In the genomic region with DNA sequence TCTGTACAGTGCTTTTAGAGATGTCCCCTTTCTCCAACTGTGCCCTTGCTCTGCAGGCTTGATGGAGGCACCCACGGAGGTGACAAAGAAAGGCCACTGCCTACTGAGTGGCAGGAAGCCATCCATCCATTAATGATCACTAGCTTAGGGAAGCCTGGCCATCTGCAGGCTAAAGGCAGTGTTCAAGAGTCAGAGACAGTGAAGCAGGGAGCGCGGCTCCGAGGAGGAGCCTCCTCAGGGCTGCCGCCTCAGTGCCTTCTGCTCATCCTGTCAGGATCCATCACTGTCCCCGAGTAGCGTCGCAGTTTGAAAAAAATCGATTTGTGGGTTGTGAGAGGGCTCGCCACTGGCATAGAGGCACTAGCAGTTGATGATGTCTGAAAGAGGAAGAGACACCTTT, we compare ENCODE assay signal across 34 mouse cellular contexts. TPM values are rescaled to one million over a fixed set of nuclear protein-coding genes. Genes with fewer than 3 reads are reported as not detected.
DNase-seq lines count a peak whose midpoint lies in the region; ATAC-seq and TF ChIP-seq lines count a peak whose summit lies in the region.
"Had no signal": no experiment of that assay in that cellular context is flagged by ENCODE, and none has a peak within 500 bp of the region (broad histone marks: within the 10 kb centered on the region; RNA-seq: fewer than 3 reads in every experiment).

No protein-coding gene starts in this region.

- DNase-seq in forebrain, embryonic 10.5 days (ENCODE audit: extremely low spot score, low spot score) = no peak
- no peak for DNase-seq in hindbrain, embryonic 10.5 days (ENCODE audit: low spot score)
- peak; percentile 51 for DNase-seq in midbrain, postnatal 0 days (ENCODE audit: low spot score)
- DNase-seq in midbrain, embryonic 11.5 days (ENCODE audit: low spot score, missing footprints) = no peak
- no peak for DNase-seq in lung, postnatal 36 days
- DNase-seq: adrenal gland, postnatal 10 days; adrenal gland, postnatal 36 days; B cell, adult 2 months; cerebellum, adult 2 months; cerebellum, adult 9-11 months; cerebellum, postnatal 36 days; embryo, embryonic 11 days; forebrain, postnatal 0 days; gastrocnemius, adult 2 months; gastrocnemius, postnatal 14 days; heart, adult 18-20 months; kidney, adult 11 months had no signal

- 92% methylated on average over 10 of the region's 10 CpGs for WGBS in forebrain, embryonic 10.5 days
- 93% methylated on average over 10 of the region's 10 CpGs for WGBS in forebrain, embryonic 13.5 days
- 85% methylated on average over 10 of the region's 10 CpGs for WGBS in hindbrain, embryonic 13.5 days
- WGBS in hindbrain, embryonic 10.5 days = 90% methylated on average over 10 of the region's 10 CpGs
- 85% methylated on average over 10 of the region's 10 CpGs for WGBS in midbrain, postnatal 0 days
- 94% methylated on average over 10 of the region's 10 CpGs for WGBS in midbrain, embryonic 11.5 days

- no peak for TF ChIP-seq CTCF in midbrain, postnatal 0 days (IDR thresholded peaks at IDR 0.05)

- H3K4me2 ChIP-seq in forebrain, embryonic 13.5 days = no peak overlapping the region
- no peak overlapping the region for H3K4me2 ChIP-seq in hindbrain, embryonic 13.5 days
- H3K4me2 ChIP-seq in midbrain, postnatal 0 days (ENCODE audit: low read depth, low read length, poor library complexity, severe bottlenecking) = no peak overlapping the region
- H3K4me2 ChIP-seq in midbrain, embryonic 11.5 days = no peak overlapping the region
- H3K4me2 ChIP-seq: embryonic facial prominence, embryonic 13.5 days; heart, embryonic 13.5 days; intestine, embryonic 15.5 days had no signal

- H3K9me3 ChIP-seq in forebrain, embryonic 10.5 days = no peaks in the 10 kb centered on the region
- no peaks in the 10 kb centered on the region for H3K9me3 ChIP-seq in forebrain, embryonic 13.5 days (replicated peaks)
- H3K9me3 ChIP-seq in hindbrain, embryonic 13.5 days = no peaks in the 10 kb centered on the region
- no peaks in the 10 kb centered on the region for H3K9me3 ChIP-seq in hindbrain, embryonic 10.5 days
- no peaks in the 10 kb centered on the region for H3K9me3 ChIP-seq in midbrain, postnatal 0 days (ENCODE audit: low read length)
- H3K9me3 ChIP-seq in midbrain, embryonic 11.5 days (ENCODE audit: control insufficient read depth, low read length) = no peaks in the 10 kb centered on the region
- H3K9me3 ChIP-seq: embryonic facial prominence, embryonic 10.5 days; embryonic facial prominence, embryonic 13.5 days; G1E; heart, embryonic 13.5 days; intestine, embryonic 15.5 days had no signal

- ATAC-seq in forebrain, embryonic 13.5 days = no peak
- ATAC-seq in hindbrain, embryonic 13.5 days (ENCODE audit: low FRiP score) = no peak
- no peak for ATAC-seq in midbrain, postnatal 0 days (ENCODE audit: low FRiP score)
- ATAC-seq in midbrain, embryonic 11.5 days (ENCODE audit: low FRiP score) = no peak
- ATAC-seq: forebrain, embryonic 14.5 days; forebrain, postnatal 0 days; intestine, embryonic 15.5 days; Patski had no signal

- H3K36me3 ChIP-seq in forebrain, embryonic 10.5 days (replicated peaks) = peaks cover 67% of the 10 kb centered on the region
- peaks cover 83% of the 10 kb centered on the region for H3K36me3 ChIP-seq in forebrain, embryonic 13.5 days (ENCODE audit: poor library complexity, severe bottlenecking)
- peaks cover 65% of the 10 kb centered on the region for H3K36me3 ChIP-seq in hindbrain, embryonic 13.5 days
- peaks cover 81% of the 10 kb centered on the region for H3K36me3 ChIP-seq in hindbrain, embryonic 10.5 days
- peaks cover 53% of the 10 kb centered on the region for H3K36me3 ChIP-seq in midbrain, postnatal 0 days (ENCODE audit: insufficient read depth, low read length)
- peaks cover 8% of the 10 kb centered on the region for H3K36me3 ChIP-seq in midbrain, embryonic 11.5 days (ENCODE audit: control insufficient read depth, insufficient read depth, low read length)
- H3K36me3 ChIP-seq: G1E; intestine, embryonic 15.5 days had no signal

- peaks cover 14% of the 10 kb centered on the region; the same call in 1 of the 2 replicates for H3K4me1 ChIP-seq in forebrain, embryonic 10.5 days
- no peaks in the 10 kb centered on the region for H3K4me1 ChIP-seq in forebrain, embryonic 13.5 days
- H3K4me1 ChIP-seq in hindbrain, embryonic 13.5 days (replicated peaks) = no peaks in the 10 kb centered on the region
- H3K4me1 ChIP-seq in hindbrain, embryonic 10.5 days (replicated peaks) = peaks cover 17% of the 10 kb centered on the region
- H3K4me1 ChIP-seq in midbrain, postnatal 0 days (ENCODE audit: insufficient read depth, low read length) = no peaks in the 10 kb centered on the region
- H3K4me1 ChIP-seq in midbrain, embryonic 11.5 days (ENCODE audit: control insufficient read depth, insufficient read depth, low read length) = no peaks in the 10 kb centered on the region

- H3K4me3 ChIP-seq in forebrain, embryonic 10.5 days = no peak overlapping the region
- H3K4me3 ChIP-seq in forebrain, embryonic 13.5 days = no peak overlapping the region
- no peak overlapping the region for H3K4me3 ChIP-seq in hindbrain, embryonic 13.5 days
- no peak overlapping the region for H3K4me3 ChIP-seq in hindbrain, embryonic 10.5 days
- H3K4me3 ChIP-seq in midbrain, postnatal 0 days (ENCODE audit: low read depth, low read length) = no peak overlapping the region
- H3K4me3 ChIP-seq in midbrain, embryonic 11.5 days (ENCODE audit: low read depth, low read length) = no peak overlapping the region
- H3K4me3 ChIP-seq: embryonic facial prominence, embryonic 10.5 days; embryonic facial prominence, embryonic 13.5 days; erythroblast, embryonic 14.5 days; gastrocnemius, adult 2 months; heart, embryonic 13.5 days; intestine, embryonic 15.5 days had no signal

- H3K27ac ChIP-seq in forebrain, embryonic 10.5 days = 0 out of 2 replicates have a peak overlapping the region, but pooled peaks have one; percentile 51
- no peak overlapping the region for H3K27ac ChIP-seq in forebrain, embryonic 13.5 days
- H3K27ac ChIP-seq in hindbrain, embryonic 13.5 days = peak overlapping the region; percentile 42; the same call in 1 of the 2 replicates
- no peak overlapping the region for H3K27ac ChIP-seq in hindbrain, embryonic 10.5 days
- no peak overlapping the region for H3K27ac ChIP-seq in midbrain, postnatal 0 days (ENCODE audit: low read depth, low read length)
- H3K27ac ChIP-seq in midbrain, embryonic 11.5 days (ENCODE audit: low read depth, low read length) = no peak overlapping the region
- H3K27ac ChIP-seq: embryonic facial prominence, embryonic 10.5 days; embryonic facial prominence, embryonic 13.5 days; gastrocnemius, adult 2 months; heart, embryonic 13.5 days; intestine, embryonic 15.5 days had no signal

- no peaks in the 10 kb centered on the region for H3K27me3 ChIP-seq in forebrain, embryonic 10.5 days (ENCODE audit: poor library complexity, severe bottlenecking)
- no peaks in the 10 kb centered on the region for H3K27me3 ChIP-seq in forebrain, embryonic 13.5 days
- no peaks in the 10 kb centered on the region for H3K27me3 ChIP-seq in hindbrain, embryonic 13.5 days
- no peaks in the 10 kb centered on the region for H3K27me3 ChIP-seq in hindbrain, embryonic 10.5 days (ENCODE audit: insufficient read depth, poor library complexity, severe bottlenecking)
- H3K27me3 ChIP-seq in midbrain, postnatal 0 days (ENCODE audit: insufficient read depth, low read length) = no peaks in the 10 kb centered on the region
- no peaks in the 10 kb centered on the region for H3K27me3 ChIP-seq in midbrain, embryonic 11.5 days (ENCODE audit: control insufficient read depth, insufficient read depth, low read length)
- H3K27me3 ChIP-seq: CH12.LX; embryonic facial prominence, embryonic 13.5 days; heart, embryonic 13.5 days; intestine, embryonic 15.5 days; Patski had no signal

- H3K9ac ChIP-seq in forebrain, embryonic 13.5 days = no peak overlapping the region
- H3K9ac ChIP-seq in hindbrain, embryonic 13.5 days = no peak overlapping the region
- H3K9ac ChIP-seq in midbrain, postnatal 0 days (replicated peaks; ENCODE audit: low read length, poor library complexity, severe bottlenecking) = no peak overlapping the region
- H3K9ac ChIP-seq in midbrain, embryonic 11.5 days (ENCODE audit: low read length) = no peak overlapping the region
- H3K9ac ChIP-seq: embryonic facial prominence, embryonic 13.5 days; forebrain, postnatal 0 days; heart, embryonic 13.5 days; intestine, embryonic 15.5 days had no signal

RNA-seq across cellular contexts. Expression of a gene that starts 24.2 kb away (rescaled TPM):
- polyA plus RNA-seq in forebrain, embryonic 10.5 days (2016; fragmentation: Nextera tagmentation; extraction: Ambion mirVana) = not detected in 2 replicates
- 0.15 TPM in 1 of 2 replicates, not detected in the other for polyA plus RNA-seq in forebrain, embryonic 13.5 days (2015; fragmentation: Nextera tagmentation; extraction: Ambion mirVana)
- polyA plus RNA-seq in hindbrain, embryonic 13.5 days (2015; fragmentation: Nextera tagmentation; extraction: Ambion mirVana) = 0.18 and 0.34 TPM in 2 replicates
- not detected in 2 replicates for polyA plus RNA-seq in hindbrain, embryonic 10.5 days (2016; fragmentation: Nextera tagmentation; extraction: Ambion mirVana)
- 0.09 and 0.27 TPM in 2 replicates for total RNA-seq in midbrain, postnatal 0 days (2014; rRNA removed)
- polyA plus RNA-seq in midbrain, postnatal 0 days (2015; fragmentation: Nextera tagmentation; extraction: Ambion mirVana) = 0.26 and 0.30 TPM in 2 replicates
- polyA plus RNA-seq in midbrain, embryonic 11.5 days (2014; fragmentation: Nextera tagmentation; extraction: Ambion mirVana) = not detected in 2 replicates
- total RNA-seq: CH12.LX, G1E had no signal
- polyA plus RNA-seq: erythroblast, embryonic 14.5 days; forebrain, embryonic 14.5 days; G1E; hindbrain, embryonic 11.5 days had no signal

RNA-seq across cellular contexts. Expression of a gene that starts 39.6 kb away (rescaled TPM):
- not detected in 2 replicates for polyA plus RNA-seq in forebrain, embryonic 10.5 days (2016; fragmentation: Nextera tagmentation; extraction: Ambion mirVana)
- not detected in 2 replicates for polyA plus RNA-seq in forebrain, embryonic 13.5 days (2015; fragmentation: Nextera tagmentation; extraction: Ambion mirVana)
- polyA plus RNA-seq in hindbrain, embryonic 13.5 days (2015; fragmentation: Nextera tagmentation; extraction: Ambion mirVana) = not detected in 2 replicates
- polyA plus RNA-seq in hindbrain, embryonic 10.5 days (2016; fragmentation: Nextera tagmentation; extraction: Ambion mirVana) = not detected in 2 replicates
- total RNA-seq in midbrain, postnatal 0 days (2014; rRNA removed) = not detected in 2 replicates
- 0.26 TPM in 1 of 2 replicates, not detected in the other for polyA plus RNA-seq in midbrain, postnatal 0 days (2015; fragmentation: Nextera tagmentation; extraction: Ambion mirVana)
- not detected in 2 replicates for polyA plus RNA-seq in midbrain, embryonic 11.5 days (2014; fragmentation: Nextera tagmentation; extraction: Ambion mirVana)
- total RNA-seq: adrenal gland, adult 18-20 months; adrenal gland, postnatal 10 days; adrenal gland, postnatal 36 days; CH12.LX; forebrain, postnatal 0 days; G1E; gastrocnemius, adult 2 months; gastrocnemius, postnatal 14 days; gastrocnemius, postnatal 4 days; heart, adult 18-20 months; heart, postnatal 25 days had no signal
- polyA plus RNA-seq: cerebellum, adult 2 months; cortical plate, adult 2 months; erythroblast, embryonic 14.5 days; forebrain, embryonic 14.5 days; forebrain, postnatal 0 days; frontal cortex, adult 2 months; G1E; heart, embryonic 13.5 days; hindbrain, embryonic 11.5 days; intestine, embryonic 15.5 days; Patski had no signal

Comparison
In these comparisons a context has a peak if more than half of its experiments do, and no peak if none do; other contexts are left out.
1. H3K27ac ChIP-seq: peak in forebrain, embryonic 10.5 days (single experiment) and hindbrain, embryonic 13.5 days (single experiment); none in forebrain, embryonic 13.5 days (single experiment), hindbrain, embryonic 10.5 days (single experiment), midbrain, postnatal 0 days (single experiment) and midbrain, embryonic 11.5 days (single experiment).